In genomic region chr6:114917770-114918635, GRCm38 (mm10) we compare ENCODE assay signal across 8 mouse cellular contexts. TPM values are rescaled to one million over a fixed set of nuclear protein-coding genes. Genes with fewer than 3 reads are reported as not detected.
DNase-seq lines count a peak whose midpoint lies in the region; ATAC-seq lines count a peak whose summit lies in the region.

No protein-coding gene starts in this region.

- H3K9me3 ChIP-seq in embryonic facial prominence, embryonic 12.5 days = no peaks in the 10 kb centered on the region
- H3K9me3 ChIP-seq in megakaryocyte, embryonic 14.5 days = no peaks in the 10 kb centered on the region

- peak overlapping the region; percentile 76 for H3K4me2 ChIP-seq in embryonic facial prominence, embryonic 12.5 days (replicated peaks)

- H3K9ac ChIP-seq in embryonic facial prominence, embryonic 12.5 days = peak overlapping the region; percentile 56

- no peaks in the 10 kb centered on the region for H3K36me3 ChIP-seq in embryonic facial prominence, embryonic 12.5 days
- H3K36me3 ChIP-seq in megakaryocyte, embryonic 14.5 days (replicated peaks; ENCODE audit: low read length) = peaks cover 34% of the 10 kb centered on the region

- H3K27ac ChIP-seq in embryonic facial prominence, embryonic 12.5 days = peak overlapping the region; percentile 80

- peak; percentile 82 for DNase-seq in 3134 (ENCODE audit: extremely low read depth, insufficient read length, low spot score)
- peak; percentile 62 to 70 for DNase-seq in heart, postnatal 10 days
- peak; percentile 73 to 83 for DNase-seq in kidney, postnatal 25 days
- DNase-seq in urinary bladder, postnatal 36 days (ENCODE audit: low spot score in 2 of 2) = no peak
- DNase-seq in frontal cortex, postnatal 36 days (ENCODE audit: low spot score in 2 of 2) = no peak
- DNase-seq in thymus, postnatal 4 days = no peak

- H3K4me3 ChIP-seq in embryonic facial prominence, embryonic 12.5 days = peak overlapping the region; percentile 75
- H3K4me3 ChIP-seq in megakaryocyte, embryonic 14.5 days (replicated peaks) = peak overlapping the region; percentile 95

- H3K27me3 ChIP-seq in embryonic facial prominence, embryonic 12.5 days = no peaks in the 10 kb centered on the region
- no peaks in the 10 kb centered on the region for H3K27me3 ChIP-seq in megakaryocyte, embryonic 14.5 days (replicated peaks)

- ATAC-seq in embryonic facial prominence, embryonic 12.5 days (ENCODE audit: insufficient number of reproducible peaks, insufficient read depth, low FRiP score, low TSS enrichment) = no peak

- WGBS in embryonic facial prominence, embryonic 12.5 days = 56% methylated on average over 14 of the region's 14 CpGs

- H3K4me1 ChIP-seq in embryonic facial prominence, embryonic 12.5 days = peaks cover 65% of the 10 kb centered on the region
- H3K4me1 ChIP-seq in megakaryocyte, embryonic 14.5 days = peaks cover 67% of the 10 kb centered on the region

- intact Hi-C loops in heart, postnatal 10 days (cut with DNase I) = loop anchor here (2.0 kb wide), 1 partner anchor 17 kb away; no protein-coding TSS in a partner anchor

RNA-seq across cellular contexts. Expression of gene Vgll4, which starts 51.8 kb away (rescaled TPM):
- 135 and 136 TPM in 2 replicates for polyA plus RNA-seq in embryonic facial prominence, embryonic 12.5 days (2016; fragmentation: Nextera tagmentation; extraction: Ambion mirVana)
- total RNA-seq in heart, postnatal 10 days (2021) = 10 to 100 TPM; 35.9 to 42.5 TPM
- 30.5 and 59.7 TPM in 2 replicates for polyA plus RNA-seq in megakaryocyte, embryonic 14.5 days (2012; ENCODE audit: insufficient read depth, low replicate concordance)

Comparison
In these comparisons a context has a peak if more than half of its experiments do, and no peak if none do; other contexts are left out.
1. DNase-seq: peak in 3134 (single experiment), heart, postnatal 10 days (2 of 2) and kidney, postnatal 25 days (2 of 2); none in urinary bladder, postnatal 36 days (0 of 2), frontal cortex, postnatal 36 days (0 of 2) and thymus, postnatal 4 days (single experiment).